Mouse (Mus musculus) left cerebral cortex, adult 9 months (tissue): ENCODE results near the gene Akr1cl.
"Not testable (repeated sequence)": the region's sequence is repeated elsewhere in the genome, so short reads cannot be mapped to it uniquely, and the experiment has no call there.

Experiments used
- DNase-seq, 2 experiments: peaks; one replicate each; pipeline ENCODE4 v3.0.0; 2022; ENCODE audit warnings: low spot score in 2 of 2

Gene Akr1cl

DNA sequence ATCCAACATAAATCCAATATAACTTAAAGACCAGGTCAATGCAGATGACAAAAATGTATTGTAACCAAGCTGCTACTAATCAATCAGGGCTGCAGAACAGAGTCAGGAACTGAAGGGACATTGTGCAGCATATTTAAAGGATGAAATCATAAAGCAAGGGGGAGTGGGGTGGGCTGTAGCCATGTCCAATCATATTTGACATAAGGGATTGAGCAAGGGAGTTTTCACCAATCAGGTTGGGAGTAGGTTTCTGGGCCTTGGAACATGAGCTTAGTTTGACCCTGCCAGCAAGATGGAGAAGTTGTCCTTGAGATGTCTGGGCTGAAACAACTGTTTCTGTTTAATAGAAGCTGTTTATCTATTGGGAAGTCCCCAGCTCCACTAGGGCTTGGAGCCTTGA is at the start of gene Akr1cl:
TSS of gene Akr1cl (minus strand) at position 119 of the 400 bp plus-strand sequence.
- no peak for DNase-seq

- no peak for DNase-seq
These were observed 49.6 kb upstream of the Akr1cl start, which contains the start of gene Crygb for GRCm38 (mm10) chr1:65082188-65082587. Gene Crygb, minus strand, starts transcription at chr1:65082288.

- DNase-seq = no peak
These were observed 43.0 kb upstream of the Akr1cl start for GRCm38 (mm10) chr1:65075607-65076006.

GRCm38 (mm10) chr1:65073589-65073988 is 41.0 kb upstream of the Akr1cl start, which contains the start of gene Crygc:
Gene Crygc, minus strand, starts transcription at chr1:65073689.
- no peak for DNase-seq

DNA sequence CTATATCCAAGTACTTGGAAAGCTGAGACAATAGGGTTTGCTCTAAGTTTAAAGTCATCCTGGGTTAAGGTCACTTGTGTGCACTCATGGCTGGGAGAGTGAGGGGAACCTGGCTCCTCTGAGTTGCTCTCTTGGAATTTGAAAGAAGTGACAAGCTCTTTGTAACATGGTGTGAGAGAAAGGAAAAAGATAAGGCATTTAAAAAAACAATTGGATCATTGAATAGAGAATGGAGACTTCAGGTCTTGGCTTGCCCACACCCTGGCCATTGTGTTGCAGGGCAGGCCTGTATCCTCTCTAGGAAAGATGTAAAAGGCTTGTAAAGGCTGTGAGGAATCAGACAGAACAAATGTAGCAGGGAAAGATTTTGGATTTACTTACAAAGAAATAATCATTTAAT is 35.3 kb upstream of the Akr1cl start:
- DNase-seq = no peak

DNA sequence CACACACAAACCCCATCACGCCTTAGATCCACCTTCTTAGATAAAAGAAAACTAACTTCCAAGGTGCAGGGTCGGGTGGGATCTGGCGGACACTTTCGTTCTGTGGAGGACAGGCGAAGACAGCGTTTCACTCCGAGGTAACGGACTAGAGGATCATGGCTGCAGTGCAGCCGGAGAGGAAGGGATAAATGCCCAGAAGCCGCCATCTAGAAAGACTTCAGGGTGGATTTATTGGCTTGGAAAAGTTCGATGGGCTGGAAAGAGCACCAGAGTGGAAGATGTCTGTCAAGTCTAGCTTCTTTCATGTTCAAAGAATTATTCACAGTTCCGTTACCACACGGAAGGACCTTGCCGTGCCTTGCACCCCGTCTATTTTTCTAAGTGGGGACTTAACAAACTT is 31.6 kb upstream of the Akr1cl start:
- DNase-seq = no peak

- no peak for DNase-seq
These were observed 30.8 kb upstream of the Akr1cl start, which contains the start of gene Crygd for GRCm38 (mm10) chr1:65063352-65063751. Gene Crygd, minus strand, starts transcription at chr1:65063452.

GRCm38 (mm10) chr1:65052140-65052539 is 19.6 kb upstream of the Akr1cl start:
- DNase-seq = no peak

DNA sequence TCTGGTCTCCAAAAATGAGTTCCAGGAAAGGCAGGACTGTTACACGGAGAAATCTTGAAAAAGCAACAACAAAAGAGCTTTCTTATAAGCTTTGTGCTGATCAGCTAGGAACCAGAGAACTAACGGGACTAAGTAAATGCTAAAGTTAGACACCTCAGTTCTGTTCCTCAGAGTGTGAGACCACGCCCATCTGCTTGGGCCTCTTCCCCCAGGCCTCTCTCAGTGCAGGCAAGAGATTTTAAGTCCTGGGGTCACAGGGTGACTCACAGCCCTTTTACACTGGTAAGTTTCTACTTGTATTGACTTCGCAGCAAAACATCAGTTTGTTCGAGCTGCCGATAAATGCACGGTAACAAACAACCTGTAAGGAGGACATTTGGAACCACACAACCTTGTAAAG is 19.1 kb upstream of the Akr1cl start:
- DNase-seq = no peak

- DNase-seq = not testable (repeated sequence)
These were observed 18.4 kb upstream of the Akr1cl start, which contains the start of gene Cryge for GRCm38 (mm10) chr1:65050952-65051351. Gene Cryge, minus strand, starts transcription at chr1:65051149.

- DNase-seq = peak in 1 of 2 experiments; percentile 32
These were observed 16.2 kb upstream of the Akr1cl start for GRCm38 (mm10) chr1:65048781-65049180.

DNA sequence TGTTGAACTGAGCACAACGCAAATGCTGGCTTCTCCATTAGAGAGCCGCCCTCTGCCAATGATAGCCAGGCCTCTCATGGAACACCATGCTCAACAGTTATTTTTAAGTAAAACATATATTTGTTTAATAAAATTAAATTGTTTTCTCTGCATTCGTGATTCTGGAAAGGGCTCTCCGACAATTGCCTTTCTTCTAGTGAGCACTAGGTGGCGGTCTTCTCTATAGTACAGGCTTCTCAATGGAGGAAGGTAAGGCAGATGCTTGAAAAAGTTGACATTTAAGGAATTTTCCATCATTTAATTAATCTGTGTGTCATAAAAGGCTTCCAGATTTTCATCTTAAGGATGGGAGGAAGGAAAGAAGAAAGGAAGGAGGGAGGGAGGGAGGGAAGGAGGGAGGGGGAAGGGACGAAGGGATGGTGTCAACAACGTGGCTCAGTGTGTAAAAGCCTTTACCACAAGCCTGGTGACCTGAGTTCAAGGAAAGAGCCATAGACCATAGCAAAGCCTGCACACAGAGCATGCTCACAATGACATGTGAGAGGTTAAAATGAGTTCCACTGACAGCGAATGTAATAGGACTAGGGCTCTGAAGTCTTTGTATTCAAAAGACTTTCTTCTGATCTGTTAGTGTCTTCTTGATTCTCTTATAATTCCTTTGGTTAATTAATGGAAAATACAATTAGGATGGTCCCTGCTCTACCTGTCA is 14.0 kb upstream of the Akr1cl start:
- peak in 1 of 2 experiments; percentile 32 for DNase-seq

DNA sequence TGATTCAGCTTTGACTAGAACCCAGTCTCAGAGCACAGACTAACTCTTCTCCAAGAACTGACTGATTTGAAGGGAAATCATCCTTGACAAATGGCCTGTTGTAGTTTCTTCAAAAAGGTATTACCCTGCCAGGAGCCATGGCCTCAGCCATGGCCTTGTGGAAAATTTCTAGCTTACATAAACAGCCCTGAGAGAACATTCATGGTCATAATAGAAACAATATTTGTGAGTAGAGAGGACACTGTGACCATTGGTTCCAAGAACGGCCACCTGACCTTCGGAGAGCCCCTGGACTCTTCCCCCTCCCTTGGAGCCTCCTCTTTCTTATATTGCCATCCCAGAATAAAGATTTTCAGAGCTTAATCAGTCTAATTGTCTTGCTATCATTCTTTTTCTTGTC is 10.9 kb upstream of the Akr1cl start:
- DNase-seq = no peak

- no peak for DNase-seq
These were observed 9.3 kb upstream of the Akr1cl start for GRCm38 (mm10) chr1:65041837-65042236.

DNA sequence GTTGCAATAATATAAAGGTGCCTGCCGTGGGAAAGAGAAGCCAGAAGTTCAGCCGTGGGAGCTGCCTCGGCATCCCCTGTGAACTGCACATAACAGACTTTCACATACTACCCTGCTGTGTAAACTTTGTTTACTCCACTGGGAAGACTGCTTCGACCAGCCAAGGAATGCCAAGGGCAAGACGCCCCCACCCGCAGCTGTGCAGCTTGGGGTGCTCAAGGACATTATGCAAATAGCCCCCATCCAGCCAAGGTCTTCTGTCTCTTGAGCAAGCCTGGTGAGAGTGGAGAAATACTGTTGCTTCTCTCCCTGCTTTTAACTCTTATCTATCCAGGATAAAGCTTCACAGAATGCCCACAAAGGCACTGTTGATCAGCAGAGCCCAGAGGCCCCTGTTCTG is 8.2 kb upstream of the Akr1cl start:
- no peak for DNase-seq

DNA sequence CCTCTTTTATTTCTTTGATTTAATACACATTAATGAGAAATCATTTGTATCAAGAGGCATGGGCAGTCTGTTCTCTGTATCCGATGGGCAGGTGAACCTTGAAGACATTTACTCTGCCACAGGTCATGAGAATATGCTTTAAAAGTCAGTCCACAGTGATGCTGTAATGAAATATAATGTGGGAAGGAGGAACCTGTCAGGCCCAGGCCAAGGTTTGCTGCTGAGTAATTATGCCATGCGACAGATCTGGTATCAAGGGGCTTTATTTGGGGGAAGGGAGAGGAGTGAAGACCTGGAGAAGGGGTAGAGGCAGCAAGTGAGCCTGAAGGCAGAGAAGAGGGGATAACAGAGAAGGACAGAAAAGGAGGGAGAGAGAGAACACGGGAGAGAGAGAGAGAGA is 7.1 kb upstream of the Akr1cl start:
- DNase-seq = no peak

GRCm38 (mm10) chr1:65037542-65037941 is 5.0 kb upstream of the Akr1cl start:
- DNase-seq = no peak

DNA sequence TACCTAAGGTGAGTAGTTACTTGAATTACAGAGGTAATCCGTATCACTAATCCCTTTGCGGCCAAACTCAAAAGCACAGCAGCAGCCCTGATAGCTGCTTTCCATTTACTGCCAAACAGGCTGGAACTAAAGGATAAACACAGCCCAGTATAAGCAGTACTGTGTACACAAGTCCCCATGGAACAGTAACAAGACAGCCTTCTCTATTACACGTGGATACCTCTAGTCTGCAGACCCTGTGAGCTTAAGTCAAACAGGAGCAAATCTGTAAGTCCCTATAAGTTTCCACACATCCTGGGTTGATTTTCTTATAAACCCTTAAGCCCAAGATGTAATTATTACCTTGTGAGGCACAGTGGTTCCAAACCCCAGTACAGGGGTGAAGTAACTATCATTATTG is 3.0 kb upstream of the Akr1cl start:
- DNase-seq = no peak

GRCm38 (mm10) chr1:65028206-65028605 is 4.4 kb downstream of the Akr1cl start:
- no peak for DNase-seq

DNA sequence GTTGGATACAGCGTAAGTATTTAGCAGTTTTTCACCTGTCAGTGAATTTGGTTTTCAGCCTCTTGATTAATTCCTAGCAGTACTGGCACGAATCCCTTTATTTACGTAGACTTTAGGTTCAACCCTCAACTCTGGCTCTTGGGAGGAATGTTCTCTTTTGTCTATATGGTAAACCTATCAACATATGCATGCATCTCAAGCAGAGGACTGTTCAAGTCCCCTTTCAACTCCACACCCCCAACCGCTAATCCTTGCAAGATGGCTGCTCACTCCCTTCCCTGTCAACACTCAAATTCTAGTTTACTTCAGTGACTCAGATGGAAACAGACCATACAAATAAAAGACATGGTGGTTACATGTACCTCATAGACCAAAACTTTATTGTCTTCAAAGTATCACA is 19.8 kb downstream of the Akr1cl start:
- DNase-seq = no peak

- DNase-seq = peak; percentile 9 to 62
These were observed 22.4 kb downstream of the Akr1cl start for GRCm38 (mm10) chr1:65010153-65010552.

- DNase-seq = no peak
These were observed 27.0 kb downstream of the Akr1cl start for GRCm38 (mm10) chr1:65005575-65005974.

- DNase-seq = no peak
These were observed 28.0 kb downstream of the Akr1cl start for GRCm38 (mm10) chr1:65004526-65004925.

DNA sequence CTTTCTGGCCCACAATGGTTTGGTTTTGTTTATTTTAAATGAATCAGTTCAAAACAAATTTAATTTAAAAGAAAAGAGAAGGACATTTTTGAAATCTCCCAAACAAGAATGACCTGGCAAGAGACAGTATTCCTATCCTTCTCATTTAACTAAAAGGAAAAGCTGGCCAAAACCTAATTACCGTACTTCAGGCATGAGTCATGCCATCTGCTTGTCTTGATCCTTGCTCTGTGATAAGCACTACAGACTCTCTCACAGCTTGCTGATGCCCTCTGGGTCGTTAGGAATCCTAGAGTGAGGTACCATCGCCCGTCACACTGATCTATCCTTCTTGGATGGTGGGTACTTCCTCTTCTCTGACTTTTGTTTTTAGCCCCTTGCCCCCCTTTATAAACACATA is 39.4 kb downstream of the Akr1cl start:
- DNase-seq = no peak
